Mouse (Mus musculus) liver, adult (tissue): ENCODE results near the gene Ap1b1.
A peak's percentile ranks its signal among the peaks of the same experiment; 100 is the strongest.

ENCODE experiments used
- GATA4 ChIP-seq: IDR thresholded peaks from 2 replicates; pipeline ENCODE4 v1.6.1; 2014; ENCODE audit warnings: mild to moderate bottlenecking, low read length; ENCODE audit not compliant: insufficient replicate concordance

The Ap1b1 gene

GRCm38 (mm10) chr11:5007186-5007585 is 20.6 kb downstream of the Ap1b1 start:
- no peak for TF ChIP-seq GATA4

DNA sequence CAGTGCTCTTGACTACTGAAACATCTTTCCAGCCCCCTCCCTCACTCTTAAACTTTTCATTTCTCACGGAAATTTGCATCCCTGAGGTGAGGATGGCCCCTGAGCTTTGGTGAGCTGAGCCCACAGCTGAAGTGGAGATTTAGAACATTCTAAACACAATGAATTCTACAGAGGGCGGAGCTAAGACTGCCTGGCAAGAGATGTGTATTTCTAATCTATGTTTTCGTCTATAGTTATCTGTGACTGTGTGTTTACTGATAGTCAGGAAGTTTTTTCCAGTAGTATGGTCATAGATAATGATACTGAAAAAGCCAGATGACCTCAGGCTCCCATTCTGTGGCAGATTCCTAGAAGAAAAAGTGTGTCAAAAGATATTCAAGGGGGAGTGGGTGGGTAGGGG is 22.2 kb downstream of the Ap1b1 start:
- TF ChIP-seq GATA4, result no peak

- TF ChIP-seq GATA4, result no peak
Observed at GRCm38 (mm10) chr11:5009354-5010074, 22.9 kb downstream of the Ap1b1 start.

GRCm38 (mm10) chr11:5010205-5010604 is 23.6 kb downstream of the Ap1b1 start:
- no peak for TF ChIP-seq GATA4

- TF ChIP-seq GATA4, result no peak
Observed at GRCm38 (mm10) chr11:5011480-5011879, 24.9 kb downstream of the Ap1b1 start.

GRCm38 (mm10) chr11:5012213-5012715 is 25.6 kb downstream of the Ap1b1 start:
- peak; percentile 39; the same call in 1 of the 2 replicates for TF ChIP-seq GATA4

GRCm38 (mm10) chr11:5015720-5016119 is 29.1 kb downstream of the Ap1b1 start:
- no peak for TF ChIP-seq GATA4

- no peak for TF ChIP-seq GATA4
Observed at GRCm38 (mm10) chr11:5016286-5016685, 29.7 kb downstream of the Ap1b1 start.

GRCm38 (mm10) chr11:5017506-5017905 is 30.9 kb downstream of the Ap1b1 start:
- TF ChIP-seq GATA4, result no peak

DNA sequence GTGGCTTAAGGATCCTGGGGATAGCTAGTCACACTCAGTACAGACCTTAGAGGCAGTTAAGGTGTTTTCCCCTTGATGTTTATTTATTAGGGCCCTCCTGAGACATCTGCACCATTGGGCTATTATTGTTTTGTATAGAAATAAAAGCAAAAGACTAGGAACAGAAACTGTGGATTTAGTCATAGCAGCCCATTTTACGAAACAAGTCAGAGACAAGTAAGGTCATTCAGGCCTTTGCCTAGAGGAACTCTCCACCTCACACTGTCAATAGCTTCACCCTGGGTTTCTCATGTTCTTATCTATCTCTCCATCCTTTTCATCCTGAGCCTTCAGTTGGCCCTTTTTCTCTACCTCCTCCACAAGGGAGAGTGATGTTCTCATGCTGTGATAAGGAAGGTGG is 38.5 kb downstream of the Ap1b1 start:
- no peak for TF ChIP-seq GATA4

GRCm38 (mm10) chr11:5028228-5028627 is 41.6 kb downstream of the Ap1b1 start:
- no peak for TF ChIP-seq GATA4

- TF ChIP-seq GATA4, result no peak
Observed at GRCm38 (mm10) chr11:5032706-5033105, 46.1 kb downstream of the Ap1b1 start.

DNA sequence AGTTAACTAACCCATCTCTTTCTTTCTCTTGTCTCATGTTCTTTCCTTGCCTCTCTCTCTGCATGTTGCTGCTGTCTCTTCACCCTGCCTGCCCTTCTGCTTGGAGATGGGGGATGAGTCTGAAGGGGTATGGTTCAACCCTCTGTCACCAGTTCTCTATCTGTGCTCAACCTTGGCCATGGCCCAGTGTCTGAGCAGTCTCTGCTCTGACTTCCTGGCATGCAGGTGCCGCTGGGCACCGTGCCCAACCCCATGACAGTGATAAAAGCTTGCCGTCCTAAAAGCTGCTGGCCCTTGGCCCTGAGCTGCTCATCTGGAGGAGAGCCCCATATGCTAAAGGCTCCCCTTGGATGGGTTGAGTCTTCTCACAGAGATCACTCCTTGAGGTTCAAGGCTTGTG is 46.5 kb downstream of the Ap1b1 start:
- TF ChIP-seq GATA4, result no peak

- TF ChIP-seq GATA4, result no peak
Observed at GRCm38 (mm10) chr11:5035421-5035820, 48.8 kb downstream of the Ap1b1 start.

DNA sequence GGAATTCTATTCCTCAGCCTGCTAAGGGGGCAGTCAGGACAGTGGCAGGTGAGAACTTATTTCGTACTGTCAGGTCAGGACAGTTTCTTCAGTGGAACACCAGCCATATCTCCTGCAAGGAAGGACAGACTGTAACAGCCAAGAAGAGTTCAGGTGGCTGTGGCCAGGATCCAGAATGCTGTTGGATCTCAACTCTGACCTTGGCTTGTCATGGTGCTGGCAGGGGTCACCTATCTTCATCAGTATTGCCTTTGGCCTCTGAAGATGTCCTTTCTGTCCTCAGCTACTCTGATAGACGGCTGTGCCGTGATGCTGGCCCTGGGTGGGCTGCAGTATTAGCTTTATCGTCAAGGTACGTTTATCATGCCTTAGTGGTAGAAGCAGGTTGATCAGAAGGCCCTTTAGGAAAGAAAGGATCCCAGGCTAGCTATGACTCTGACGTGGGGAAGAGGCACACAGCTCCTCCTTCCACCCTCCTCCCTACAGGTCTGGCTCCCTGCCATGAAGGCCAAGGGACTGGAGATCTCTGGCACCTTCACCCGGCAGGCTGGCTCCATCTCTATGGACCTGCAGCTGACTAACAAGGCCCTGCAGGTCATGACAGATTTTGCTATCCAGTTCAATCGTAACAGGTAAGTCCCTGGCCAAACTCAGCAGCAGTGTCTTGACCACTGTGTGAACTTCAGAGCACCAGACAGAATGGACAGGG is 50.7 kb downstream of the Ap1b1 start:
- TF ChIP-seq GATA4, result no peak

- no peak for TF ChIP-seq GATA4
Observed at GRCm38 (mm10) chr11:5040585-5040984, 54.0 kb downstream of the Ap1b1 start.
